Mouse (Mus musculus) olfactory bulb, adult 2 months (tissue): ENCODE measurements around the gene Dtl. TPM values are rescaled to one million over a fixed set of nuclear protein-coding genes. Genes with fewer than 3 reads are reported as not detected.

Experiments
- H3K27ac ChIP-seq: fragments of 200-500 bp; 2 replicates; pipeline ENCODE4 v1.5.1; 2012; ENCODE audit warnings: low read depth, low read length; ENCODE audit not compliant: insufficient read depth
- H3K4me1 ChIP-seq: fragments of 200-500 bp; 2 replicates; pipeline ENCODE4 v1.6.1; 2012; ENCODE audit warnings: low read length; ENCODE audit not compliant: control insufficient read depth, insufficient read depth
- H3K4me3 ChIP-seq: fragments of 200-500 bp; 2 replicates; pipeline ENCODE4 v1.5.1; 2012; ENCODE audit warnings: mild to moderate bottlenecking, low read depth, low read length, moderate library complexity; ENCODE audit not compliant: insufficient read depth
- CTCF ChIP-seq: fragments of 200-500 bp; IDR thresholded peaks from 2 replicates; pipeline ENCODE4 v1.5.1; 2012; ENCODE audit warnings: low read depth, mild to moderate bottlenecking, low read length, moderate library complexity; ENCODE audit not compliant: insufficient read depth
- POLR2A ChIP-seq: fragments of 200-500 bp; IDR thresholded peaks from 2 replicates; pipeline ENCODE4 v1.6.1; 2012; ENCODE audit warnings: mild to moderate bottlenecking, low read depth, low read length, moderate library complexity; ENCODE audit not compliant: insufficient read depth
- WGBS: fragments of 180-500 bp; shearing (Covaris S2); methylation state at CpG from one replicate; pipeline ENCODE4 v1.1.7; 2018; 5-methylcytosine and 5-hydroxymethylcytosine counted together
- polyA plus RNA-seq: library from polyadenylated mRNA; stranded (reverse); fragments of >200 nt; gene quantifications from 2 replicates; pipeline ENCODE4 v1.2.4, GENCODE M21; 2012; ENCODE audit warnings: low replicate concordance; ENCODE audit not compliant: missing spikeins, insufficient read depth, insufficient read length

The Dtl gene
- polyA plus RNA-seq, 1 experiment = not detected

GRCm38 (mm10) chr1:191531023-191531422 lies 44.3 kb downstream of the Dtl start:
- TF ChIP-seq POLR2A (no peak), CTCF (no peak)
- Histone ChIP-seq H3K4me3 (no peak overlapping the region), H3K27ac (no peak overlapping the region), H3K4me1 (no peaks in the 10 kb centered on the region)
- 53% methylated on average over 1 of the region's 1 CpGs for WGBS

GRCm38 (mm10) chr1:191529406-191529805 lies 45.9 kb downstream of the Dtl start:
- 72% methylated on average over 2 of the region's 2 CpGs for WGBS
- no peak overlapping the region for H3K27ac ChIP-seq
- H3K4me1 ChIP-seq = no peaks in the 10 kb centered on the region
- TF ChIP-seq CTCF = no peak
- no peak for TF ChIP-seq POLR2A
- H3K4me3 ChIP-seq = no peak overlapping the region

GRCm38 (mm10) chr1:191527921-191528612 lies 47.3 kb downstream of the Dtl start:
- no peak overlapping the region for H3K4me3 ChIP-seq
- WGBS = 13% methylated on average over 4 of the region's 4 CpGs
- no peaks in the 10 kb centered on the region for H3K4me1 ChIP-seq
- H3K27ac ChIP-seq = no peak overlapping the region
- TF ChIP-seq POLR2A (no peak), CTCF (no peak)

- 59% methylated on average over 3 of the region's 3 CpGs for WGBS
Observed at GRCm38 (mm10) chr1:191527089-191527488, 48.3 kb downstream of the Dtl start.

GRCm38 (mm10) chr1:191521395-191521794 lies 53.9 kb downstream of the Dtl start:
- Histone ChIP-seq H3K27ac (no peak overlapping the region), H3K4me1 (no peaks in the 10 kb centered on the region), H3K4me3 (no peak overlapping the region)
- 79% methylated on average over 8 of the region's 8 CpGs for WGBS
- TF ChIP-seq POLR2A = no peak
- TF ChIP-seq CTCF = no peak

More at GRCm38 (mm10) chr1:191527089-191527488, 48.3 kb downstream of the Dtl start:
- no peaks in the 10 kb centered on the region for H3K4me1 ChIP-seq
- no peak for TF ChIP-seq CTCF
- no peak for TF ChIP-seq POLR2A
- no peak overlapping the region for H3K27ac ChIP-seq
- H3K4me3 ChIP-seq = no peak overlapping the region

- H3K27ac ChIP-seq = no peak overlapping the region
- WGBS = 94% methylated on average over 10 of the region's 10 CpGs
Observed at GRCm38 (mm10) chr1:191520669-191521068, 54.7 kb downstream of the Dtl start.

GRCm38 (mm10) chr1:191520194-191520593 lies 55.1 kb downstream of the Dtl start:
- Histone ChIP-seq H3K4me3 (no peak overlapping the region), H3K27ac (no peak overlapping the region), H3K4me1 (no peaks in the 10 kb centered on the region)
- no peak for TF ChIP-seq POLR2A
- TF ChIP-seq CTCF = no peak
- WGBS = 93% methylated on average over 7 of the region's 7 CpGs

More at GRCm38 (mm10) chr1:191520669-191521068, 54.7 kb downstream of the Dtl start:
- no peak overlapping the region for H3K4me3 ChIP-seq
- no peaks in the 10 kb centered on the region for H3K4me1 ChIP-seq
- TF ChIP-seq POLR2A (no peak), CTCF (no peak)

GRCm38 (mm10) chr1:191519329-191520066 lies 55.8 kb downstream of the Dtl start:
- H3K4me1 ChIP-seq = no peaks in the 10 kb centered on the region
- H3K27ac ChIP-seq = no peak overlapping the region
- 96% methylated on average over 4 of the region's 4 CpGs for WGBS
- no peak overlapping the region for H3K4me3 ChIP-seq
- TF ChIP-seq POLR2A (no peak), CTCF (no peak)

- no peak overlapping the region for H3K4me3 ChIP-seq
- H3K4me1 ChIP-seq = no peaks in the 10 kb centered on the region
- no peak overlapping the region for H3K27ac ChIP-seq
- 96% methylated on average over 4 of the region's 4 CpGs for WGBS
- TF ChIP-seq CTCF (no peak), POLR2A (no peak)
Observed at GRCm38 (mm10) chr1:191518911-191519310, 56.4 kb downstream of the Dtl start.
